Mouse (Mus musculus) midbrain, embryonic 15.5 days (tissue): ENCODE results near the gene St8sia6. TPM values are rescaled to one million over a fixed set of nuclear protein-coding genes. Genes with fewer than 3 reads are reported as not detected.
A peak's percentile ranks its signal among the peaks of the same experiment; 100 is the strongest.
"Not testable (repeated sequence)": the region's sequence is repeated elsewhere in the genome, so short reads cannot be mapped to it uniquely, and the experiment has no call there.

Source experiments
- ATAC-seq: fragments of 200-750 bp; cut with Nextera tagmentation; replicated peaks from 2 replicates; pipeline ENCODE4 v1.8.0; 2017; ENCODE audit warnings: moderate TSS enrichment
- H3K27ac ChIP-seq: fragments of 300-500 bp; sonication (generic); 2 replicates; pipeline ENCODE4 v1.5.1; 2015; ENCODE audit warnings: mild to moderate bottlenecking, inconsistent platforms
- H3K27me3 ChIP-seq: fragments of 300-500 bp; sonication (generic); replicated peaks from 2 replicates; pipeline ENCODE4 v1.6.1; 2015; ENCODE audit warnings: inconsistent platforms
- H3K36me3 ChIP-seq: fragments of 300-500 bp; sonication (generic); replicated peaks from 2 replicates; pipeline ENCODE4 v1.6.1; 2015; ENCODE audit warnings: inconsistent platforms
- H3K4me1 ChIP-seq: fragments of 300-500 bp; sonication (generic); 2 replicates; pipeline ENCODE4 v1.6.1; 2015; ENCODE audit warnings: inconsistent platforms
- H3K4me2 ChIP-seq: fragments of 300-500 bp; sonication (generic); 2 replicates; pipeline ENCODE4 v1.6.1; 2015; ENCODE audit warnings: inconsistent platforms, mild to moderate bottlenecking, moderate library complexity
- H3K4me3 ChIP-seq: fragments of 300-500 bp; sonication (generic); 2 replicates; pipeline ENCODE4 v1.5.1; 2015; ENCODE audit warnings: mild to moderate bottlenecking, inconsistent platforms
- H3K9ac ChIP-seq: fragments of 300-500 bp; sonication (generic); 2 replicates; pipeline ENCODE4 v1.6.1; 2015; ENCODE audit warnings: mild to moderate bottlenecking, inconsistent platforms
- H3K9me3 ChIP-seq: fragments of 300-500 bp; sonication (generic); 2 replicates; pipeline ENCODE4 v1.6.1; 2016; ENCODE audit warnings: inconsistent platforms
- WGBS: fragments of 180-500 bp; shearing (Covaris S2); methylation state at CpG from one replicate; pipeline ENCODE4 v1.1.7; 2015; ENCODE audit warnings: mixed read lengths; 5-methylcytosine and 5-hydroxymethylcytosine counted together
- polyA plus RNA-seq: library from polyadenylated mRNA; unstranded; fragments of >200 nt; fragmentation: Nextera tagmentation; extraction: Ambion mirVana; gene quantifications from 2 replicates; pipeline ENCODE4 v1.2.1, GENCODE M21; 2015

The St8sia6 gene
- polyA plus RNA-seq, 1 experiment from 2014 or later, result 1.1 TPM

GRCm38 (mm10) chr2:13694417-13694816 lies 99.4 kb downstream of the St8sia6 start:
- no peaks in the 10 kb centered on the region for H3K4me1 ChIP-seq
- H3K4me3 ChIP-seq, result no peak overlapping the region
- no peaks in the 10 kb centered on the region for H3K36me3 ChIP-seq
- H3K27ac ChIP-seq, result no peak overlapping the region
- WGBS, result 76% methylated on average over 2 of the region's 2 CpGs
- no peak overlapping the region for H3K9ac ChIP-seq
- H3K4me2 ChIP-seq, result no peak overlapping the region
- H3K27me3 ChIP-seq, result no peaks in the 10 kb centered on the region
- H3K9me3 ChIP-seq, result no peaks in the 10 kb centered on the region
- ATAC-seq, result no peak

DNA sequence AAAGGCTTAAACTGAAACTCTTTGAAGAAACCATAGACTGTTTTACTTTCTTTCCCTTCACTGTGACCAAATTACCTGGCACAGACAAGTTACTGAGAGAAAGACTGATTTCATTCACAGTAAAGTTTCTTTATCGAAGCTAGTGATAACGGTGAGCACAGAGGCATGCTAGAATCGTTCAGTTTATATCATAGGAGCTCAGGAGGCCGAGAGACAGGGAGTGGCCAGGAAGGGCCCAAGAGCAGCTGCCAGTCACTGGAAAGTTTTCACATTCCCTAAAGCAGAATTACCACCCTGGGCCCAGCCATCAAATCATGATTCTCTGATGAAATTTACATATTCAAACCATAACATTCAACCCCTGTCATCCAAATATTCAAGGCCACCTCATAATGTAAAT lies 109.5 kb downstream of the St8sia6 start:
- Histone ChIP-seq H3K9me3 (no peaks in the 10 kb centered on the region), H3K4me2 (no peak overlapping the region), H3K9ac (no peak overlapping the region), H3K4me3 (no peak overlapping the region), H3K27me3 (no peaks in the 10 kb centered on the region), H3K4me1 (no peaks in the 10 kb centered on the region), H3K27ac (no peak overlapping the region), H3K36me3 (no peaks in the 10 kb centered on the region)
- WGBS, result 80% methylated on average over 4 of the region's 4 CpGs
- no peak for ATAC-seq

GRCm38 (mm10) chr2:13683205-13683570 lies 110.7 kb downstream of the St8sia6 start:
- H3K9ac ChIP-seq, result no peak overlapping the region
- H3K27ac ChIP-seq, result no peak overlapping the region
- H3K4me1 ChIP-seq, result no peaks in the 10 kb centered on the region
- no peaks in the 10 kb centered on the region for H3K9me3 ChIP-seq
- no peaks in the 10 kb centered on the region for H3K27me3 ChIP-seq
- H3K4me3 ChIP-seq, result no peak overlapping the region
- H3K4me2 ChIP-seq, result no peak overlapping the region
- 80% methylated on average over 2 of the region's 2 CpGs for WGBS
- ATAC-seq, result no peak; the same call in 1 of the 2 replicates
- no peaks in the 10 kb centered on the region for H3K36me3 ChIP-seq

DNA sequence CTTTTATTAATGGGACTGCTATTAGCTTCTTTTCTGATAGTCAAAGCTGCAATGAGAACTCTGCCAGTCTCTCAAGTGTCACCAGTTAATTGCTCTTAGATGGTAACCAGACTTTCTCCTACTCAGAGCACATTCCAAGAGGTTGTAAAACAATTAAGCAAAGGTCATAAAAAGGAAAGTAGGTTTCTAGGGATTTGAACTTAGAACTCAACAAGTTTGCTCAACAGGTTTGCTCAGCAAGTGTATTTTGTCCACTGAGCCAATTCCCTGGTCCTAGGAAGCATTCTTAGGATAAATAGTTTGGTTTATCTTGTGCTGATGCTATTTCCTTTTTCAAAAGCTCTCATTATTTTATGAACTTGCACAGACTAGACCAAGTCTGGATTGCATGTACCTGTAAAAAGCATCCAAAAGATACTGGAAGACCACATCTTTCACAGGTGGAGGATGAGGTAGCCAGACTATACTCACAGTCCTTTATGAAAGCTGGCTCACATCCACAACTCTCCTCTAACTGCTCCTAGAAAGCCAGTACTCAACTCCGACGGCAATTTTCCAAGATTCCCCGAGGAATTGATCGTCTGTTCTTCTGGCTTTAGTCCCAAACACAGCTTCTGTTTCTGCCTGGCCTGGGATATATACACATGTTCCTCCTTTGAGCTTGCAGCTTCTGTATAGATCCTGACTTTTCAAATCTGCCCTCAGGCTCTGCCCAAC lies 111.2 kb downstream of the St8sia6 start:
- peak; percentile 48; the same call in 1 of the 2 replicates for ATAC-seq

GRCm38 (mm10) chr2:13672946-13673345 lies 120.9 kb downstream of the St8sia6 start:
- Histone ChIP-seq H3K27ac (no peak overlapping the region), H3K9ac (no peak overlapping the region), H3K4me3 (no peak overlapping the region), H3K9me3 (no peaks in the 10 kb centered on the region), H3K4me2 (no peak overlapping the region), H3K36me3 (no peaks in the 10 kb centered on the region), H3K27me3 (no peaks in the 10 kb centered on the region), H3K4me1 (no peaks in the 10 kb centered on the region)
- 75% methylated on average over 3 of the region's 3 CpGs for WGBS
- no peak for ATAC-seq

More for the DNA sequence above, 111.2 kb downstream of the St8sia6 start:
- Histone ChIP-seq H3K36me3 (no peaks in the 10 kb centered on the region), H3K9ac (no peak overlapping the region), H3K9me3 (no peaks in the 10 kb centered on the region), H3K27me3 (no peaks in the 10 kb centered on the region), H3K27ac (no peak overlapping the region), H3K4me3 (no peak overlapping the region), H3K4me1 (no peaks in the 10 kb centered on the region), H3K4me2 (no peak overlapping the region)
- WGBS, result 58% methylated on average over 4 of the region's 4 CpGs

DNA sequence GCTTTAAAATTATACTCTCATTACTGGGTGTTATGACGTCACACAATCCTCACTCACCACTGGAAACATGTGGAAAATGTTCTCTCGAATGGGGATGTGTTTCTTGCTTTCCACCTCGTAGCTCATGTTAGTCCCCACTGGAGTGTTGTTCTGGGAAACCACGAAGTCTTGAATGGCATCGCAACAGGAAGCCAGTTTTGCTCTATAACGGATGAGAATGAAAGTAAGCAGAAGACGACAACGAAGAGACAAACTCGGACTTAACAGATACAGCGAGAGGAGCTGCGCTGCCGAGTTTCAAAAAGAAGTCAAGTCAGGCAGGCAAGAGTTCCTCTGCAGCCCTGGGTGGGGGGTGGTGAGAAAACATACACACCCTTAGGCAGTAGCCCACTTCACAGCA lies 121.4 kb downstream of the St8sia6 start:
- no peak for ATAC-seq
- Histone ChIP-seq H3K4me3 (no peak overlapping the region), H3K27ac (no peak overlapping the region), H3K27me3 (no peaks in the 10 kb centered on the region), H3K4me1 (no peaks in the 10 kb centered on the region), H3K4me2 (no peak overlapping the region), H3K9ac (no peak overlapping the region), H3K9me3 (no peaks in the 10 kb centered on the region), H3K36me3 (no peaks in the 10 kb centered on the region)
- WGBS, result 87% methylated on average over 12 of the region's 12 CpGs

GRCm38 (mm10) chr2:13634866-13635265 lies 159.0 kb downstream of the St8sia6 start:
- Histone ChIP-seq H3K4me2 (no peak overlapping the region), H3K9me3 (no peaks in the 10 kb centered on the region), H3K4me3 (no peak overlapping the region), H3K27ac (no peak overlapping the region), H3K4me1 (no peaks in the 10 kb centered on the region), H3K36me3 (no peaks in the 10 kb centered on the region), H3K9ac (no peak overlapping the region), H3K27me3 (no peaks in the 10 kb centered on the region)
- WGBS, result 65% methylated on average over 1 of the region's 1 CpGs
- ATAC-seq, result no peak

GRCm38 (mm10) chr2:13630136-13630832 lies 163.6 kb downstream of the St8sia6 start:
- H3K36me3 ChIP-seq, result no peaks in the 10 kb centered on the region
- no peaks in the 10 kb centered on the region for H3K9me3 ChIP-seq
- ATAC-seq, result no peak
- H3K27me3 ChIP-seq, result no peaks in the 10 kb centered on the region
- no peak overlapping the region for H3K4me3 ChIP-seq
- WGBS, result 82% methylated on average over 7 of the region's 7 CpGs
- H3K4me2 ChIP-seq, result no peak overlapping the region
- H3K27ac ChIP-seq, result no peak overlapping the region
- no peaks in the 10 kb centered on the region for H3K4me1 ChIP-seq
- no peak overlapping the region for H3K9ac ChIP-seq

- not testable (repeated sequence) for H3K27ac ChIP-seq, ATAC-seq, H3K27me3 ChIP-seq, H3K36me3 ChIP-seq, H3K9me3 ChIP-seq, H3K4me3 ChIP-seq, H3K9ac ChIP-seq, H3K4me2 ChIP-seq, H3K4me1 ChIP-seq
- 85% methylated on average over 5 of the region's 5 CpGs for WGBS
Observed at GRCm38 (mm10) chr2:13603636-13604035, 190.2 kb downstream of the St8sia6 start.

- no peak overlapping the region for H3K9ac ChIP-seq
- no peak overlapping the region for H3K27ac ChIP-seq
- ATAC-seq, result no peak
- H3K4me3 ChIP-seq, result no peak overlapping the region
- H3K9me3 ChIP-seq, result no peaks in the 10 kb centered on the region
- no peaks in the 10 kb centered on the region for H3K27me3 ChIP-seq
- no peaks in the 10 kb centered on the region for H3K4me1 ChIP-seq
- no peak overlapping the region for H3K4me2 ChIP-seq
- H3K36me3 ChIP-seq, result no peaks in the 10 kb centered on the region
Observed at GRCm38 (mm10) chr2:13603093-13603492, 190.8 kb downstream of the St8sia6 start.

Other genes starting within 250 kb of the St8sia6 start
- gene Trdmt1, start 249.4 kb downstream of the St8sia6 start, polyA plus RNA-seq, result 6.3 and 8.0 TPM in 2 replicates
- gene Vim, start 220.1 kb downstream of the St8sia6 start, polyA plus RNA-seq, result 395 and 414 TPM in 2 replicates